Mouse (Mus musculus): ENCODE measurements around the gene Cdc42se1.

- TF ChIP-seq CTCF (IDR thresholded peaks at IDR 0.05; ENCODE audit: borderline replicate concordance, extremely low read depth, insufficient read depth, insufficient read length) (no peak), POLR2A (IDR thresholded peaks at IDR 0.05; ENCODE audit: borderline replicate concordance, extremely low read depth, insufficient read depth, insufficient read length, poor library complexity, severe bottlenecking) (no peak)
Observed at GRCm38 (mm10) chr3:95275161-95275560, 46.6 kb downstream of the Cdc42se1 start.

Data from brain, embryonic 14.5 days (tissue).